Mouse (Mus musculus) embryonic fibroblast, embryonic 13.5 days (primary cell): ENCODE measurements around the gene Olfr524.

Experiments used
- CTCF ChIP-seq: IDR thresholded peaks from 2 replicates; pipeline ENCODE4 v1.5.1; 2011; ENCODE audit warnings: mild to moderate bottlenecking, control low read depth, low read length, moderate library complexity, borderline replicate concordance; ENCODE audit not compliant: insufficient read depth
- POLR2A ChIP-seq: IDR thresholded peaks from 2 replicates; pipeline ENCODE4 v1.6.1; 2011; ENCODE audit warnings: low read depth, mild to moderate bottlenecking, control low read depth, low read length, moderate library complexity

DNA sequence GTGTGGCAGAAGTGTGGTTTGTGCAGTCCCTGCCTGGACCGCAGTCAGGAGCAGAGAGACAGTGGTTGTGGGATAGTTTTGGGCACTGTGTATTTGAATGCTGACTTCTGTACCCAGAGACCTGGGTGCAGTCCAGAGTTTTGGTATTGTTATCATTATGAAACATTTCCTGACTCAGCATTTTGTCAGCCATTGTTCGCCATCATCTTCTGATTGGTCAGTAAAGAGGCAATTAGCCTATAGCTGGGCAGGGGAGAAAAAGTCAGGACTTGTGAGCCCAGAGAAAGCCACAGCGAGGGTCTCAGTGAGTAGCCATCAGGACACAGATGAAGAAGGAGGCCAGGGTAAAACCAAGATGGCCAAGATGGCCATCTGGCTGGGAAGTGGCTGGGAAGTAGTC, 45.4 kb downstream of the Olfr524 start:
- TF ChIP-seq CTCF (no peak), POLR2A (no peak)
